Mouse (Mus musculus): ENCODE results near the gene Gprc5d. TPM values are rescaled to one million over a fixed set of nuclear protein-coding genes. Genes with fewer than 3 reads are reported as not detected.

Gprc5d gene
- polyA plus RNA-seq, 1 experiment from 2014 or later: not detected

- H3K4me3 ChIP-seq (ENCODE audit: low read length): no peak overlapping the region
- ATAC-seq (ENCODE audit: low FRiP score, low TSS enrichment): no peak
- H3K4me1 ChIP-seq (ENCODE audit: insufficient read depth, low read length): no peaks in the 10 kb centered on the region
- H3K36me3 ChIP-seq (ENCODE audit: insufficient read depth, low read length): no peaks in the 10 kb centered on the region
- no peak overlapping the region for H3K9ac ChIP-seq (replicated peaks; ENCODE audit: low read length)
- H3K27ac ChIP-seq (ENCODE audit: low read length): no peak overlapping the region
- no peaks in the 10 kb centered on the region for H3K9me3 ChIP-seq (ENCODE audit: low read length)
- H3K4me2 ChIP-seq (replicated peaks; ENCODE audit: low read depth, low read length): no peak overlapping the region
- H3K27me3 ChIP-seq (ENCODE audit: insufficient read depth, low read length): no peaks in the 10 kb centered on the region
- WGBS: 17% methylated on average over 7 of the region's 7 CpGs
Observed at GRCm38 (mm10) chr6:135112411-135113113, 5.5 kb downstream of the Gprc5d start.

GRCm38 (mm10) chr6:135107014-135107413 is 11.1 kb downstream of the Gprc5d start:
- ATAC-seq (ENCODE audit: low FRiP score, low TSS enrichment): no peak
- Histone ChIP-seq H3K36me3 (ENCODE audit: insufficient read depth, low read length) (no peaks in the 10 kb centered on the region), H3K4me2 (replicated peaks; ENCODE audit: low read depth, low read length) (no peak overlapping the region), H3K9ac (replicated peaks; ENCODE audit: low read length) (no peak overlapping the region), H3K4me3 (ENCODE audit: low read length) (no peak overlapping the region), H3K4me1 (ENCODE audit: insufficient read depth, low read length) (no peaks in the 10 kb centered on the region), H3K27ac (ENCODE audit: low read length) (no peak overlapping the region), H3K9me3 (ENCODE audit: low read length) (no peaks in the 10 kb centered on the region), H3K27me3 (ENCODE audit: insufficient read depth, low read length) (no peaks in the 10 kb centered on the region)
- WGBS: 94% methylated on average over 6 of the region's 6 CpGs

- Histone ChIP-seq H3K9ac (replicated peaks; ENCODE audit: low read length) (no peak overlapping the region), H3K36me3 (ENCODE audit: insufficient read depth, low read length) (no peaks in the 10 kb centered on the region), H3K4me3 (ENCODE audit: low read length) (no peak overlapping the region), H3K27ac (ENCODE audit: low read length) (no peak overlapping the region), H3K9me3 (ENCODE audit: low read length) (no peaks in the 10 kb centered on the region), H3K4me1 (ENCODE audit: insufficient read depth, low read length) (no peaks in the 10 kb centered on the region), H3K4me2 (replicated peaks; ENCODE audit: low read depth, low read length) (no peak overlapping the region), H3K27me3 (ENCODE audit: insufficient read depth, low read length) (no peaks in the 10 kb centered on the region)
- no peak for ATAC-seq (ENCODE audit: low FRiP score, low TSS enrichment)
- 50% methylated on average over 5 of the region's 5 CpGs for WGBS
Observed at GRCm38 (mm10) chr6:135102736-135103303, 15.3 kb downstream of the Gprc5d start.

- H3K27ac ChIP-seq (ENCODE audit: low read length): no peak overlapping the region
- no peak overlapping the region for H3K4me2 ChIP-seq (replicated peaks; ENCODE audit: low read depth, low read length)
- H3K4me1 ChIP-seq (ENCODE audit: insufficient read depth, low read length): peaks cover 2% of the 10 kb centered on the region; the same call in 1 of the 2 replicates
- H3K4me3 ChIP-seq (ENCODE audit: low read length): no peak overlapping the region
- no peak overlapping the region for H3K9ac ChIP-seq (replicated peaks; ENCODE audit: low read length)
- WGBS: 74% methylated on average over 15 of the region's 15 CpGs
- H3K9me3 ChIP-seq (ENCODE audit: low read length): no peaks in the 10 kb centered on the region
- no peaks in the 10 kb centered on the region for H3K27me3 ChIP-seq (ENCODE audit: insufficient read depth, low read length)
- no peaks in the 10 kb centered on the region for H3K36me3 ChIP-seq (ENCODE audit: insufficient read depth, low read length)
- ATAC-seq (ENCODE audit: low FRiP score, low TSS enrichment): no peak
Observed at GRCm38 (mm10) chr6:135100787-135101472, 17.2 kb downstream of the Gprc5d start.

GRCm38 (mm10) chr6:135092798-135093470 is 25.1 kb downstream of the Gprc5d start:
- Histone ChIP-seq H3K27ac (ENCODE audit: low read length) (no peak overlapping the region), H3K4me1 (ENCODE audit: insufficient read depth, low read length) (peaks cover 2% of the 10 kb centered on the region; the same call in 1 of the 2 replicates), H3K4me2 (replicated peaks; ENCODE audit: low read depth, low read length) (no peak overlapping the region), H3K9me3 (ENCODE audit: low read length) (no peaks in the 10 kb centered on the region), H3K36me3 (ENCODE audit: insufficient read depth, low read length) (no peaks in the 10 kb centered on the region), H3K9ac (replicated peaks; ENCODE audit: low read length) (no peak overlapping the region), H3K4me3 (ENCODE audit: low read length) (no peak overlapping the region), H3K27me3 (ENCODE audit: insufficient read depth, low read length) (no peaks in the 10 kb centered on the region)
- ATAC-seq (ENCODE audit: low FRiP score, low TSS enrichment): no peak
- WGBS: 90% methylated on average over 12 of the region's 12 CpGs

- Histone ChIP-seq H3K4me3 (ENCODE audit: low read length) (no peak overlapping the region), H3K4me1 (ENCODE audit: insufficient read depth, low read length) (no peaks in the 10 kb centered on the region), H3K9ac (replicated peaks; ENCODE audit: low read length) (no peak overlapping the region), H3K9me3 (ENCODE audit: low read length) (no peaks in the 10 kb centered on the region), H3K4me2 (replicated peaks; ENCODE audit: low read depth, low read length) (no peak overlapping the region), H3K27ac (ENCODE audit: low read length) (no peak overlapping the region), H3K27me3 (ENCODE audit: insufficient read depth, low read length) (no peaks in the 10 kb centered on the region), H3K36me3 (ENCODE audit: insufficient read depth, low read length) (no peaks in the 10 kb centered on the region)
- no peak for ATAC-seq (ENCODE audit: low FRiP score, low TSS enrichment)
- WGBS: 49% methylated on average over 4 of the region's 4 CpGs
Observed at GRCm38 (mm10) chr6:135090661-135091060, 27.4 kb downstream of the Gprc5d start.

GRCm38 (mm10) chr6:135089786-135090185 is 28.3 kb downstream of the Gprc5d start:
- Histone ChIP-seq H3K9ac (replicated peaks; ENCODE audit: low read length) (no peak overlapping the region), H3K36me3 (ENCODE audit: insufficient read depth, low read length) (no peaks in the 10 kb centered on the region), H3K4me1 (ENCODE audit: insufficient read depth, low read length) (no peaks in the 10 kb centered on the region), H3K4me3 (ENCODE audit: low read length) (no peak overlapping the region), H3K27ac (ENCODE audit: low read length) (no peak overlapping the region), H3K4me2 (replicated peaks; ENCODE audit: low read depth, low read length) (no peak overlapping the region), H3K9me3 (ENCODE audit: low read length) (no peaks in the 10 kb centered on the region), H3K27me3 (ENCODE audit: insufficient read depth, low read length) (no peaks in the 10 kb centered on the region)
- ATAC-seq (ENCODE audit: low FRiP score, low TSS enrichment): no peak
- 30% methylated on average over 8 of the region's 8 CpGs for WGBS

- Histone ChIP-seq H3K4me1 (ENCODE audit: insufficient read depth, low read length) (no peaks in the 10 kb centered on the region), H3K27me3 (ENCODE audit: insufficient read depth, low read length) (no peaks in the 10 kb centered on the region), H3K36me3 (ENCODE audit: insufficient read depth, low read length) (0 out of 2 replicates have a peak, but pooled peaks cover 3% of the 10 kb centered on the region), H3K27ac (ENCODE audit: low read length) (no peak overlapping the region), H3K4me3 (ENCODE audit: low read length) (peak overlapping the region; percentile 14; the same call in 1 of the 2 replicates), H3K9me3 (ENCODE audit: low read length) (no peaks in the 10 kb centered on the region), H3K4me2 (replicated peaks; ENCODE audit: low read depth, low read length) (peak overlapping the region; percentile 42), H3K9ac (replicated peaks; ENCODE audit: low read length) (no peak overlapping the region)
- 20% methylated on average over 19 of the region's 19 CpGs for WGBS
- peak; percentile 83 for ATAC-seq (ENCODE audit: low FRiP score, low TSS enrichment)
Observed at GRCm38 (mm10) chr6:135087721-135088451, 30.2 kb downstream of the Gprc5d start.

GRCm38 (mm10) chr6:135085703-135086102 is 32.4 kb downstream of the Gprc5d start:
- Histone ChIP-seq H3K27ac (ENCODE audit: low read length) (no peak overlapping the region), H3K36me3 (ENCODE audit: insufficient read depth, low read length) (0 out of 2 replicates have a peak, but pooled peaks cover 3% of the 10 kb centered on the region), H3K4me3 (ENCODE audit: low read length) (no peak overlapping the region), H3K27me3 (ENCODE audit: insufficient read depth, low read length) (no peaks in the 10 kb centered on the region), H3K9ac (replicated peaks; ENCODE audit: low read length) (no peak overlapping the region), H3K4me2 (replicated peaks; ENCODE audit: low read depth, low read length) (no peak overlapping the region), H3K4me1 (ENCODE audit: insufficient read depth, low read length) (no peaks in the 10 kb centered on the region), H3K9me3 (ENCODE audit: low read length) (no peaks in the 10 kb centered on the region)
- WGBS: 92% methylated on average over 1 of the region's 1 CpGs
- no peak for ATAC-seq (ENCODE audit: low FRiP score, low TSS enrichment)

All from kidney, embryonic 16.5 days (tissue).